Mouse (Mus musculus) liver, adult 2 months (tissue): ENCODE measurements at regions not wholly inside any gene's neighbourhood (a gene's known extent, or its start where the extent isn't known, plus 50 kb on each side); places are given as distances from the start of the nearest gene placed in this dataset.

ENCODE experiments used
- CTCF ChIP-seq: fragments of 200-500 bp; IDR thresholded peaks from 2 replicates; pipeline ENCODE4 v1.5.1; 2011; ENCODE audit warnings: low read depth, low read length, control low read depth
- POLR2A ChIP-seq: fragments of 200-500 bp; IDR thresholded peaks from 2 replicates; pipeline ENCODE4 v1.6.1; 2011; ENCODE audit warnings: low read length, control low read depth; ENCODE audit not compliant: insufficient read depth; ENCODE audit errors: extremely low read depth

GRCm38 (mm10) chr17:84045812-84046211 lies 141.9 kb downstream of the Zfp36l2 start:
- TF ChIP-seq POLR2A (no peak), CTCF (no peak)
